Comparison of ENCODE assay signal across 8 mouse cellular contexts in genomic region chr13:110395179-110395794, GRCm38 (mm10). TPM values are rescaled to one million over a fixed set of nuclear protein-coding genes. Genes with fewer than 3 reads are reported as not detected.
DNase-seq lines count a peak whose midpoint lies in the region; ATAC-seq and TF ChIP-seq lines count a peak whose summit lies in the region.

No protein-coding gene starts in this region.

- peak overlapping the region; percentile 83 for H3K27ac ChIP-seq in kidney, embryonic 16.5 days (ENCODE audit: low read length)
- peak overlapping the region; percentile 77 for H3K27ac ChIP-seq in forebrain, embryonic 13.5 days
- peak overlapping the region; percentile 71 for H3K27ac ChIP-seq in limb, embryonic 12.5 days

- H3K4me3 ChIP-seq in kidney, embryonic 16.5 days (ENCODE audit: low read length) = peak overlapping the region; percentile 80
- peak overlapping the region; percentile 65 for H3K4me3 ChIP-seq in forebrain, embryonic 13.5 days
- peak overlapping the region; percentile 73 for H3K4me3 ChIP-seq in limb, embryonic 12.5 days (replicated peaks)
- peak overlapping the region; percentile 80 for H3K4me3 ChIP-seq in myocyte

- peak overlapping the region; percentile 85 for H3K9ac ChIP-seq in kidney, embryonic 16.5 days (replicated peaks; ENCODE audit: low read length)
- H3K9ac ChIP-seq in forebrain, embryonic 13.5 days = peak overlapping the region; percentile 86
- peak overlapping the region; percentile 89 for H3K9ac ChIP-seq in limb, embryonic 12.5 days (replicated peaks)

- H3K27me3 ChIP-seq in kidney, embryonic 16.5 days (ENCODE audit: insufficient read depth, low read length) = no peaks in the 10 kb centered on the region
- no peaks in the 10 kb centered on the region for H3K27me3 ChIP-seq in forebrain, embryonic 13.5 days
- H3K27me3 ChIP-seq in limb, embryonic 12.5 days = no peaks in the 10 kb centered on the region
- no peaks in the 10 kb centered on the region for H3K27me3 ChIP-seq in myocyte (ENCODE audit: control insufficient read depth, insufficient read depth, insufficient read length)

- H3ac ChIP-seq in myocyte (ENCODE audit: control insufficient read depth, insufficient read length) = peak overlapping the region; percentile 73

- H3K36me3 ChIP-seq in kidney, embryonic 16.5 days (ENCODE audit: insufficient read depth, low read length) = peaks cover 28% of the 10 kb centered on the region
- peaks cover 26% of the 10 kb centered on the region for H3K36me3 ChIP-seq in forebrain, embryonic 13.5 days (ENCODE audit: poor library complexity, severe bottlenecking)
- H3K36me3 ChIP-seq in limb, embryonic 12.5 days = peaks cover 36% of the 10 kb centered on the region
- H3K36me3 ChIP-seq in myocyte (ENCODE audit: control insufficient read depth, insufficient read depth) = peaks cover 44% of the 10 kb centered on the region

- peaks cover 40% of the 10 kb centered on the region for H3K79me2 ChIP-seq in myocyte (ENCODE audit: control insufficient read depth, insufficient read depth)

- WGBS in kidney, embryonic 16.5 days = under 1% methylated on average over 40 of the region's 41 CpGs
- 1% methylated on average over 40 of the region's 41 CpGs for WGBS in forebrain, embryonic 13.5 days
- under 1% methylated on average over 41 of the region's 41 CpGs for WGBS in limb, embryonic 12.5 days

- ATAC-seq in kidney, embryonic 16.5 days (ENCODE audit: low FRiP score, low TSS enrichment) = no peak; the same call in 1 of the 2 replicates
- peak; percentile 29; the same call in 1 of the 2 replicates for ATAC-seq in forebrain, embryonic 13.5 days
- peak; percentile 12; the same call in 1 of the 2 replicates for ATAC-seq in limb, embryonic 12.5 days (ENCODE audit: insufficient number of reproducible peaks, insufficient read depth, low FRiP score, low TSS enrichment, low read depth)

- no peak for DNase-seq in kidney, adult 11 months
- DNase-seq in ZHBTc4 (ENCODE audit: low read depth, low spot score) = peak; percentile 48
- no peak for DNase-seq in ovary, adult 18-20 months (ENCODE audit: low spot score)
- no peak for DNase-seq in urinary bladder, postnatal 14 days (ENCODE audit: low spot score)

- H3K9me3 ChIP-seq in kidney, embryonic 16.5 days (ENCODE audit: low read length) = no peaks in the 10 kb centered on the region
- no peaks in the 10 kb centered on the region; the same call in 1 of the 2 replicates for H3K9me3 ChIP-seq in forebrain, embryonic 13.5 days (replicated peaks)
- H3K9me3 ChIP-seq in limb, embryonic 12.5 days = 0 out of 2 replicates have a peak, but pooled peaks cover 5% of the 10 kb centered on the region

- H3K4me2 ChIP-seq in kidney, embryonic 16.5 days (replicated peaks; ENCODE audit: low read depth, low read length) = peak overlapping the region; percentile 74
- H3K4me2 ChIP-seq in forebrain, embryonic 13.5 days = peak overlapping the region; percentile 99
- peak overlapping the region; percentile 95 for H3K4me2 ChIP-seq in limb, embryonic 12.5 days
- peak overlapping the region; percentile 59 for H3K4me2 ChIP-seq in myocyte (ENCODE audit: low read depth)

- H3K4me1 ChIP-seq in kidney, embryonic 16.5 days (ENCODE audit: insufficient read depth, low read length) = peaks cover 5% of the 10 kb centered on the region
- H3K4me1 ChIP-seq in forebrain, embryonic 13.5 days = peaks cover 13% of the 10 kb centered on the region; the same call in 1 of the 2 replicates
- H3K4me1 ChIP-seq in limb, embryonic 12.5 days (replicated peaks) = peaks cover 18% of the 10 kb centered on the region; the same call in 1 of the 2 replicates

- TF ChIP-seq POLR2A in myocyte (IDR thresholded peaks at IDR 0.05; ENCODE audit: insufficient read length, low read depth) = no peak

TF ChIP-seq in myocyte, 11 proteins besides CTCF, POLR2A, EP300 and RAD21:
- no peak for TF ChIP-seq TCF3 (IDR thresholded peaks at IDR 0.05; ENCODE audit: insufficient read length, low read depth)
- TF ChIP-seq SRF (IDR thresholded peaks at IDR 0.05; ENCODE audit: control insufficient read depth, insufficient read length, low read depth) = no peak
- no peak for TF ChIP-seq MYOD1 (IDR thresholded peaks at IDR 0.05; ENCODE audit: control insufficient read depth in 1 of 3, insufficient read length in 2 of 3, low read depth in 2 of 3)
- no peak for TF ChIP-seq REST (IDR thresholded peaks at IDR 0.05; ENCODE audit: insufficient read depth, insufficient read length)
- TF ChIP-seq POLR2AphosphoS2 (IDR thresholded peaks at IDR 0.05; ENCODE audit: insufficient read length, low read depth) = no peak
- TF ChIP-seq MAX (IDR thresholded peaks at IDR 0.05; ENCODE audit: low read depth) = no peak
- TF ChIP-seq MYOG (IDR thresholded peaks at IDR 0.05; ENCODE audit: control insufficient read depth in 1 of 3, insufficient read depth in 1 of 3, insufficient read length in 2 of 3, low read depth in 2 of 3) = no peak

RNA-seq across cellular contexts. Expression of gene Plk2, which starts 0.4 kb away (rescaled TPM):
- polyA plus RNA-seq in kidney, embryonic 16.5 days (2015; fragmentation: Nextera tagmentation; extraction: Ambion mirVana) = 89.4 and 91.2 TPM in 2 replicates
- polyA plus RNA-seq in forebrain, embryonic 13.5 days (2015; fragmentation: Nextera tagmentation; extraction: Ambion mirVana) = 89.4 and 113 TPM in 2 replicates
- polyA plus RNA-seq in limb, embryonic 12.5 days (2016; fragmentation: Nextera tagmentation; extraction: Ambion mirVana) = 160 and 168 TPM in 2 replicates
- polyA plus RNA-seq in myocyte (2012; fragmentation: generic; extraction: Trizol) = 97.6 TPM

RNA-seq across cellular contexts. Expression of gene Gapt, which starts 38.3 kb away (rescaled TPM):
- 0.17 and 0.20 TPM in 2 replicates for polyA plus RNA-seq in kidney, embryonic 16.5 days (2015; fragmentation: Nextera tagmentation; extraction: Ambion mirVana)
- 0.16 TPM in 1 of 2 replicates, not detected in the other for polyA plus RNA-seq in forebrain, embryonic 13.5 days (2015; fragmentation: Nextera tagmentation; extraction: Ambion mirVana)
- polyA plus RNA-seq in limb, embryonic 12.5 days (2016; fragmentation: Nextera tagmentation; extraction: Ambion mirVana) = 0.10 and 0.27 TPM in 2 replicates
- polyA plus RNA-seq in myocyte (2012; fragmentation: generic; extraction: Trizol) = not detected
